Mouse (Mus musculus): ENCODE measurements around the gene AI413582.

AI413582 gene

GRCm38 (mm10) chr17:27565163-27565941 lies at the start of gene AI413582:
Gene AI413582 (minus strand): TSS chr17:27565756.
- peak; percentile 97 for DNase-seq (ENCODE audit: low read depth, low spot score)

- peak; percentile 69 for DNase-seq (ENCODE audit: low read depth, low spot score)
Observed at GRCm38 (mm10) chr17:27613016-27613415, 47.5 kb upstream of the AI413582 start.

GRCm38 (mm10) chr17:27611994-27612393 lies 46.4 kb upstream of the AI413582 start:
- DNase-seq (ENCODE audit: low read depth, low spot score): no peak

GRCm38 (mm10) chr17:27611519-27611884 lies 45.9 kb upstream of the AI413582 start:
- peak; percentile 68 for DNase-seq (ENCODE audit: low read depth, low spot score)

- DNase-seq (ENCODE audit: low read depth, low spot score): peak; percentile 94
Observed at GRCm38 (mm10) chr17:27610679-27611518, 45.3 kb upstream of the AI413582 start.

- DNase-seq (ENCODE audit: low read depth, low spot score): peak; percentile 83
Observed at GRCm38 (mm10) chr17:27609576-27609975, 44.0 kb upstream of the AI413582 start.

GRCm38 (mm10) chr17:27603522-27604234 lies 38.1 kb upstream of the AI413582 start:
- DNase-seq (ENCODE audit: low read depth, low spot score): peak; percentile 83

GRCm38 (mm10) chr17:27603036-27603435 lies 37.5 kb upstream of the AI413582 start:
- no peak for DNase-seq (ENCODE audit: low read depth, low spot score)

- peak; percentile 93 for DNase-seq (ENCODE audit: low read depth, low spot score)
Observed at GRCm38 (mm10) chr17:27600869-27601268, 35.3 kb upstream of the AI413582 start.

GRCm38 (mm10) chr17:27600286-27600685 lies 34.7 kb upstream of the AI413582 start:
- no peak for DNase-seq (ENCODE audit: low read depth, low spot score)

- no peak for DNase-seq (ENCODE audit: low read depth, low spot score)
Observed at GRCm38 (mm10) chr17:27596376-27597190, 31.0 kb upstream of the AI413582 start.

- DNase-seq (ENCODE audit: low read depth, low spot score): peak; percentile 75
Observed at GRCm38 (mm10) chr17:27595659-27596375, 30.3 kb upstream of the AI413582 start.

- DNase-seq (ENCODE audit: low read depth, low spot score): no peak
Observed at GRCm38 (mm10) chr17:27592565-27592910, 27.0 kb upstream of the AI413582 start.

- no peak for DNase-seq (ENCODE audit: low read depth, low spot score)
Observed at GRCm38 (mm10) chr17:27591826-27592564, 26.4 kb upstream of the AI413582 start.

GRCm38 (mm10) chr17:27588231-27588630 lies 22.7 kb upstream of the AI413582 start:
- DNase-seq (ENCODE audit: low read depth, low spot score): no peak

- DNase-seq (ENCODE audit: low read depth, low spot score): peak; percentile 88
Observed at GRCm38 (mm10) chr17:27587252-27587651, 21.7 kb upstream of the AI413582 start.

GRCm38 (mm10) chr17:27586661-27587060 lies 21.1 kb upstream of the AI413582 start:
- DNase-seq (ENCODE audit: low read depth, low spot score): no peak

GRCm38 (mm10) chr17:27583185-27583894 lies 17.8 kb upstream of the AI413582 start:
- DNase-seq (ENCODE audit: low read depth, low spot score): no peak

- DNase-seq (ENCODE audit: low read depth, low spot score): peak; percentile 76
Observed at GRCm38 (mm10) chr17:27580392-27581068, 15.0 kb upstream of the AI413582 start.
